Mouse (Mus musculus) hindbrain, embryonic 13.5 days (tissue): ENCODE measurements around the gene Tceal3. TPM values are rescaled to one million over a fixed set of nuclear protein-coding genes. Genes with fewer than 3 reads are reported as not detected.
A peak's percentile ranks its signal among the peaks of the same experiment; 100 is the strongest.
"Not testable (repeated sequence)": the region's sequence is repeated elsewhere in the genome, so short reads cannot be mapped to it uniquely, and the experiment has no call there.

Experiments used
- ATAC-seq: fragments of 200-750 bp; cut with Nextera tagmentation; 2 replicates; pipeline ENCODE4 v1.8.0; 2017; ENCODE audit warnings: moderate TSS enrichment; ENCODE audit not compliant: low FRiP score
- H3K27ac ChIP-seq: fragments of 300-500 bp; sonication (generic); 2 replicates; pipeline ENCODE4 v1.5.1; 2015; ENCODE audit warnings: inconsistent platforms, mild to moderate bottlenecking, moderate library complexity
- H3K27me3 ChIP-seq: fragments of 300-500 bp; sonication (generic); 2 replicates; pipeline ENCODE4 v1.6.1; 2015; ENCODE audit warnings: mild to moderate bottlenecking, inconsistent platforms
- H3K36me3 ChIP-seq: fragments of 300-500 bp; sonication (generic); 2 replicates; pipeline ENCODE4 v1.6.1; 2015; ENCODE audit warnings: mild to moderate bottlenecking, inconsistent platforms
- H3K4me1 ChIP-seq: fragments of 300-500 bp; sonication (generic); replicated peaks from 2 replicates; pipeline ENCODE4 v1.6.1; 2015; ENCODE audit warnings: inconsistent platforms
- H3K4me2 ChIP-seq: fragments of 300-500 bp; sonication (generic); 2 replicates; pipeline ENCODE4 v1.6.1; 2015; ENCODE audit warnings: inconsistent platforms, mild to moderate bottlenecking, moderate library complexity
- H3K4me3 ChIP-seq: fragments of 300-500 bp; sonication (generic); 2 replicates; pipeline ENCODE4 v1.5.1; 2015; ENCODE audit warnings: mild to moderate bottlenecking, inconsistent platforms
- H3K9ac ChIP-seq: fragments of 300-500 bp; sonication (generic); 2 replicates; pipeline ENCODE4 v1.6.1; 2015; ENCODE audit warnings: mild to moderate bottlenecking, inconsistent platforms
- H3K9me3 ChIP-seq: fragments of 300-500 bp; sonication (generic); 2 replicates; pipeline ENCODE4 v1.6.1; 2016; ENCODE audit warnings: inconsistent platforms
- WGBS: fragments of 180-500 bp; shearing (Covaris S2); methylation state at CpG from one replicate; pipeline ENCODE4 v1.1.7; 2015; 5-methylcytosine and 5-hydroxymethylcytosine counted together
- polyA plus RNA-seq: library from polyadenylated mRNA; unstranded; fragments of >200 nt; fragmentation: Nextera tagmentation; extraction: Ambion mirVana; gene quantifications from 2 replicates; pipeline ENCODE4 v1.2.1, GENCODE M21; 2015

The Tceal3 gene
- polyA plus RNA-seq, 1 experiment from 2014 or later: 49.1 TPM

DNA sequence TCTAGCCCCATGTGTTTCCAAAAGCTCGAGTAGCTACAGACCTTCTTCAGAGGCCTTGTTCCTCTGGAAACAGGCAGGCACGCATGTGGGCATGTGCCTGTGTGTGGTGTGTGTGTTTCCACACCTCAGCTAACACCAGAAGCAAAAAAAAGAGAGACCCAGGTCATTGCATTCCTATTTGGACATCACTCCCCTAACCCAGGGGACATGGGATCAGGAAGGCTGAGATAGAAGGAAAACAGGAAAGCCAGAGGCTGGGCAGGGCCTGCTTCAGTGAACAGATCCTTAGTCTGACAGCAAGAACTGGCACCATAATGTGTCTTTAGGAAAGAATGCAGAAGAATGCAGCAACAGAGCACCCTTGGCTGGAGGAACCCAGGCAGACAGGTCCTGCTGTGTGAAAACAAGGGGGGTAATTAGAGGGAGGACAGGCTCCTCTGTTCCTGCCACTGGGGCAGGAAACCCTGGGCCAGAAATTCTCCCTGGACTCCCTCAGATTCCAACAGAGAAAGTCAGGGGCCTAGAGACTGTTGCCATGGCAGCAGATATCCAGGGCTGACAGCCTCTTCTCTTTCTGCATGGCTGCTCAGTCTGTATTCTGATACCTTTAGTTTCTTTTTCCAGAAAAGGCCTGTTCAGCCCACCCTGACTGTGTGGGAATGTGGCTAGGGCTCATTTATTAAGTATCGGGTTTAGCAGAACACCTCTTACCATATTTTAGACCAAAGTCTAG lies 124.3 kb downstream of the Tceal3 start:
- H3K4me3 ChIP-seq, H3K4me1 ChIP-seq, H3K4me2 ChIP-seq, H3K36me3 ChIP-seq, H3K9me3 ChIP-seq, H3K27me3 ChIP-seq, H3K9ac ChIP-seq: not testable (repeated sequence)
- 40% methylated on average over 3 of the region's 3 CpGs for WGBS
- H3K27ac ChIP-seq: peak overlapping the region; percentile 67
- ATAC-seq: peak; percentile 88

Other genes with a start within 250 kb of the Tceal3 start
- not detected in 2 replicates for gene Kir3dl1, start 72.8 kb upstream of the Tceal3 start, polyA plus RNA-seq
- not detected in 2 replicates for gene Kir3dl2, start 46.8 kb upstream of the Tceal3 start, polyA plus RNA-seq
- 19.6 and 21.7 TPM in 2 replicates for gene Tceal1, start 117.1 kb downstream of the Tceal3 start, polyA plus RNA-seq
- 540 and 559 TPM in 2 replicates for gene Morf4l2, start 152.8 kb downstream of the Tceal3 start, polyA plus RNA-seq
- gene Glra4, start 189.3 kb downstream of the Tceal3 start, polyA plus RNA-seq: not detected in 2 replicates
- gene Plp1, start 231.8 kb downstream of the Tceal3 start, polyA plus RNA-seq: 15.6 and 19.0 TPM in 2 replicates